Mouse (Mus musculus): ENCODE results near the gene Srgap2.

Srgap2 gene

DNA sequence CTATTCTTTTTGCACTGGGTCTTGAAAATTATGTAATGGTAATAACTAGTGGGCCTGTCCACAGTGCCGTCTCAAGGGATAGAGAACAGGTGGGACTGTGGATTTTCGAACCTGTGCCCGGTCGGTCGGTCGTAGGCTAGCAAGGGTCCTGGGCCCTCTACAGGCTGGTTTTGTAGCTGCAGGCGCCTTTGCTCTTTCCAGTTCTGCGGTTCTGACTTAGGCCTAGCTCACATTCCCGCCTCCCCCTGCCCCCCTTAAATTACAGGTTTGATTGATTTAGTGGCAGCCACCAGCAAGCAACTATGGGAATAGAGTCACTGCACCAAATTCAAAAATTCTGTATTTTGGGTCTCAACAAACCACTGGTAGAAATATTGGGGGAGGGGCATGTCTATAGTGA, 281.2 kb downstream of the Srgap2 start:
- DNase-seq (ENCODE audit: low read depth), result no peak

DNA sequence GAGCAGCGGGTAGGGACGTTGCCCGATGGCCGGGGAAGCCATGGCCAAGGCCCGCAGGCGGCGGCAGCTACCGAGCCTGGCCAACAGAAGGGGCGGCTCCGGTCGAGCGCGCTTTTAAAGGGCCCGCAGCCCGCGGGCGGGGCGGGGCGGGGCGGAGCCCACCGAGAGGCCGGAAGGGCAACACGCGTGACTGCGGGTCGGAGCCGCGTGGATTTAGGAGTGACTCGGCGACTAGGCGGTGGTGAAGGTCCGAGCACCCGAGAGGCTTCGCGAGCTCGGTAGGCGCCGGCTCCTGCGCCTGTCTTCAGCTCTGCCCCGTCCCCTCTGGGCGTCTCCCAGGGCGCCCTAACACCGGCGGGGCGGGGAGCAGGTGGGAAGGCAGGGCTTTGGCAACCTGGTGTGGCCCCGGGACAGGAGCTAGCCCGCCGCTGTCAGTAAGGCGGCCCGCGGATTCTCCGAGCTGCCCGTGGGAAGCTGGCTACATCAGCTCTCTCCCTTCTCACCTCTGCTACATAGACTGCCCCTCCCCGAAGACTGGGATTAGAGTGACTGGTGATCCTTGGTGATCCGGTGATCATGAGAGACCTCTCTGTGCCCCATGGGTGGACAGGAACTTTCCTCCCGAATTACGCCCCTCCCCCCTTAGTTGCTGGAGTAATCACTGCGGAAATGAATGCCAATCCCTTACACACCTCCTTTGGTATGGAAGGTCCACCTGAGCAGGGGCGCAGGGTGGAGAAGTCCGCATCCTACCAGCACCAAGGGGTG, 281.9 kb downstream of the Srgap2 start, which contains the start of gene Rassf5:
Rassf5 (minus strand) TSS at position 170 of the 768 bp plus-strand sequence.
- no peak for DNase-seq (ENCODE audit: low read depth)

GRCm38 (mm10) chr1:131244536-131245088, 282.5 kb downstream of the Srgap2 start:
- DNase-seq (ENCODE audit: low read depth), result no peak

DNA sequence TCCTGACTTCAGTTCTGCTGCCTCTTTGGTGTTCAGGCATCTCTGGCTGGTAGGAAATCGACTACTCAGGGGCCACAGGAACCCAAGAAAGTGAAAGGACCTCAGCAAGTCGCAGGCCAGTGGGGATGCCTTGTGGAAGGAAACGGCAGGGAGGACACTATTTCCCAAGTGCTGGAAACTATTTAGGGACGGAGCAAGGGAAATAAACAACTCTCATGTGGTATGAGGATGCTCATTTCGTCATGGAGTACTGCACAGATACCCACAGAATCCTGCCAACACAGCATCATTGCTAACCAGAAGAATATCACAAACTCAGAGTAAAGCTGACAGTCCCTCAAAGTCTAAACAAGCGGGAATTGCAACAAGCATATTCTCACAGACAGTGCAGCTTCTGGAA, 284.2 kb downstream of the Srgap2 start:
- DNase-seq (ENCODE audit: low read depth), result no peak

DNA sequence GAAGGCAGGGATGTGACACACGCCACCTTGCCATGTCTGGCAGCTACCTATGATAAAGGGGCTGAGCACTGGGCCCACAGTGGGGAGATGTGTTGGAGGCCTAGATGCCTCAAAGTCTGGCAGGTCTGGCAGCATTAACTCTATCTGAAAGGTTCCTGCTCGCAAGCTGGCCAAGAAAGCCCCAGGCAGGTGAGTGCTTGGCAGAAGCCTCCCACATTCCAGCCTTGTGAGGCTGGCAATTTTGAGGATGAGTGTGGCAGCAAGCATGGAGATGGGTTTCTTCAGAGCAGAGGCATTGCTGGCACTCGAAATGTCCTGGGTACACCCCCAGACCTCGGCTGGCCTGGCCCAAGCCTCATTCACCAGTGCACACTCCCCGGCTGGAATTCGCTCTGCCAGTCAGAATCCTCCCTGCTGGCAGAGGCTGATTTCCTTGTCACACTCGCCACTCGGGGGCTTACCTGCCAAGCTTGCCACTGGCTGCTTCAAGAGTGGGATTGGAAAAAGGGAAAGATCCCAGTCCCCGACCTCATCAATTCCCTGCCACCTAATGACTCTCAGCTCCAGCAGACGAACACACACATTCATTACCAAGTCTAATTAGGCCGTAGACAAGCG, 287.5 kb downstream of the Srgap2 start:
- no peak for DNase-seq (ENCODE audit: low read depth)

GRCm38 (mm10) chr1:131238931-131239381, 288.2 kb downstream of the Srgap2 start:
- no peak for DNase-seq (ENCODE audit: low read depth)

- no peak for DNase-seq (ENCODE audit: low read depth)
These were observed 291.1 kb downstream of the Srgap2 start for GRCm38 (mm10) chr1:131236077-131236476.
